Mouse (Mus musculus): ENCODE results near the gene Pdgfra. TPM values are rescaled to one million over a fixed set of nuclear protein-coding genes. Genes with fewer than 3 reads are reported as not detected.
A peak's percentile ranks its signal among the peaks of the same experiment; 100 is the strongest.

Gene Pdgfra
- total RNA-seq (2021) (10 to 100 TPM; 30.2 to 41.5 TPM), polyA plus RNA-seq (2012; rRNA removed) (4.5 and 5.0 TPM in 2 replicates)
- long read RNA-seq, full-length matches to known transcripts = 5 of 11 reads
- long read RNA-seq, partial matches to known transcripts = 5 of 11 reads
- long read RNA-seq, other reads (novel, unspliced or antisense) = 1 of 11 reads

GRCm38 (mm10) chr5:75152021-75152425, at the start of gene Pdgfra:
Gene Pdgfra, plus strand, starts transcription at chr5:75152292.
- no peak for DNase-seq

DNA sequence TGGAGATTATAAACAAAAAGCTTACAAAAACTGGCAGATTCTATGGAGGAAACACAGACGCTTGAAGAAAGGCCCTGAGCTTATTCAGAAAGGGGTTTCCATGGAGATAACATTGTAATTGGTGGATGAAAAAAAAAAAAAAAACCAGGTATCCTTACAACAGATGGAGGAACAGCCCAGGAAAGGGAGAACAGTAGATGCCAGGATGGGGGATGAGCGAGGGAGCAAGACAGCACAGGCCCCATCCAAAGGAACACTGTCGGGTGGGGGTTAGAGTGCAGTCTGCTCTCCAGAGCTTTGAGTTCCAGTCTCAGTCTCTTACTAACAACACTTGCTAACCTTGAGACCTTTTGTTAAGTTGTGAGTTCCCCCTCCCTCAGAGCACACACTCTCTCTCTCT, 45.6 kb upstream of the Pdgfra start:
- DNase-seq = no peak

GRCm38 (mm10) chr5:75109368-75109767, 42.7 kb upstream of the Pdgfra start:
- no peak for DNase-seq

DNA sequence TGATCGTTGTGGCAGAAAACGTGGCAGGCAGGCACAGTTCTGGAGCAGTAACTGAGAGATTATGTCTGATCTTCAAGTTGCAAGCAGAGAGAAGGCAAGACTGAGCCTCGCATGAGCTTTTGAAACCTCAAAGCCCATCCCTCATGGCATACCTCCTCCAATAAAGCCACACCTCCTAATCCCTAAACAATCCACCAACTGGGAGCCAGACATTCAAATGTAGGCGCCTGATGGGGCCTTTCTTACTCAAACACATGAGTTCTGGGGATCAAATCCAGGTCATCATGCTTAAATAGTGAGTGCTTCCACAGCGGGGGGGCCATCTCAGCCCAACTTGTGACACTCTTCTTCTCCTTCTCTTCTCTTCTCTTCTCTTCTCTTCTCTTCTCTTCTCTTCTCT, 40.3 kb upstream of the Pdgfra start:
- DNase-seq = no peak

DNA sequence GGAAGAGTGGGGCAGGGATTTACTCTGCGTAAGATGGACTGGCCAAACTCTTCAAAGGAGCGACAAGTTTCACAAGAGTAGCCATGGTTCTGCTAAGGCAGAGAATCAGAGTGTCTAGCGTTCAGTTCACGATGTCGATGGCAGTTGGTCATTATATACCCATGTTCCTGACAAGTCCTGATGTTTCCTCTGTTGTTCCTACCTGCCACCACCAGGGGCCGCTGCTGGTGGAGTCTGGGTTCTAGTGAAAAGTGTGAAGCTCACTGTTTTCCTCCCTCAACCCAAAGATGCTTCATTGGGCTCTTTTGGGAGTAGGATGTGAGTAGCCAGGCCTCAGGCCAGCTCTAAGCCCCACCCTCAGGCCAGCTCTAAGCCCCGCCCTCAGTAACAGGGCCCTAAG, 33.3 kb upstream of the Pdgfra start:
- DNase-seq = peak; percentile 14

DNA sequence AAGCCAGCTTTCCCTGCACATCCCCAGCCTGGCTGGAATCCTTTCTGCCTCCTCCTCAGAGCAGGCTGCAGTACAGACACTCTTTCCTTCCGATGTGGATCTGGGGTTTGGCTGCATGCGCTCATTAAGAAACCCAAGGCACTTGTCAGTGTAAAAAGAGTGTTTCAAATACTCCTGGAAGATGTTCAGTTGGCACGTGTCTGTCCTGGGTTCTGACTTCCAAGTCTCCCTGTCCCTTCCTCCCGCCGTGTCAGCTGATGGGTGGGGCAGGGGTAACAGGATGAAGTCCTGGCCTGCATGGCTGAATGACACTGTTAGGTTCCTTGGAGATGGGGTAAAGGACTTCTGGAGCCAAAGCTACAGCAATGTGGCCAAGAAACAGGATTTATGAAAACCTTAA, 30.4 kb upstream of the Pdgfra start:
- peak; percentile 7 for DNase-seq

- DNase-seq = no peak
These were observed 17.4 kb upstream of the Pdgfra start for GRCm38 (mm10) chr5:75134681-75135080.

DNA sequence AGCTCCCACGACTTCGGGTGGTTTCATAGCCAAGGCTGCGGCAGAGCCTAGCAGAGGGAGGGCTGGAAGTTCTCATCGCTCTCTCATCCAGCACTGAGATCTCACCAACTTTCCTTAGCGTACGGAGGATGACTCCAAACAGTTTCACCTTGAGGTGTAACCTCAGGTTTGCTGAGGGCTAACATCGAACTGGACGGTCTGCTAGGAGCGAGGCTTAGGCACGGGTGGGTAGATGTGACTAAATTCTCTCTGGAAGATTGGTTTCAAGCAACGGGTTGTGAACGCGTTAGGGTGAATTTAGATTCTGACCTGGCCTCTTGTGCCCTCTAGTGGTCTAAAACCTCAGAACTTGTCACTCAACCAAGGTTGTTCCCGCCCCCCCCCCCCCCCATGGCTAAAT, 9.0 kb upstream of the Pdgfra start:
- peak; percentile 70 for DNase-seq

GRCm38 (mm10) chr5:75143767-75144166, 8.3 kb upstream of the Pdgfra start:
- no peak for DNase-seq

- no peak for DNase-seq
These were observed 6.8 kb upstream of the Pdgfra start for GRCm38 (mm10) chr5:75145341-75145740.

DNA sequence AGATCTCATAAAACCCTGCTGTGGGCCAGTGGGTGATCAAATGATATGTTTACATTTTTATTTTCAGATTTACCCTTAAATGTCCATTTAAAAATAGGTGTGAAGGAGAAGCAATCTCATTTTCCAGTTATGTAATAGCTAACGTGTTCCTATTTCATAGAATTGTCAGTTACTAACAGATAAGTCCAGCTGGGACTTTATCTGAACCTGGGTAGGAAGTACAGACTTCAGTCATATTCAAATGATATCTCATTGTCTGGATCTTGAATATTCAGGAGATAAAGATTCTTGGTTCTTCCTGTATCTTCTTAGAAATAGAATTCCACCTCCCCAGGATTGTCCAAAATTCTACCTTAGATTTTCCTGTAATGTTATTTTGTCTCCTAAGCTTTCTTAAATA, 5.6 kb upstream of the Pdgfra start:
- DNase-seq = no peak

- DNase-seq = no peak
These were observed 3.6 kb upstream of the Pdgfra start for GRCm38 (mm10) chr5:75148343-75149127.

DNA sequence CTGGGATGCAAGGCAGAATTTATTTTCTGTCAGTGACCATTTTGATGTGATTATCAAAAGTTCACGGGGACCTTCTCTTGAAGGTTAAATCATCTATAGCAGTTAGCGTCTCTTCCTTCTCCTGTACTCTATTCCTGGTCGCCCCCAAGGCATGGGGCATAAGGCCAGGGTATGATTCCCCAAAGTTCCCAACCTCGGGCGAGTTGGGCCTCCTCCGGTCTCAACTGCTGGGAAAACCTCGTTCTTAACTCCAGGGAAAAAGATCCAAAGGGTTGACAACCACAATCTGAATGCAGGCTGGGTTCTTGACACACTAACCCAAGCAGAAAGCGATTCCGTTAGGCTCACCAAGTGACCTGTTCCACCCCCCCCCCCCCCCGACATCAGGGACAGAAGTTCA, 2.7 kb upstream of the Pdgfra start:
- DNase-seq = no peak

DNA sequence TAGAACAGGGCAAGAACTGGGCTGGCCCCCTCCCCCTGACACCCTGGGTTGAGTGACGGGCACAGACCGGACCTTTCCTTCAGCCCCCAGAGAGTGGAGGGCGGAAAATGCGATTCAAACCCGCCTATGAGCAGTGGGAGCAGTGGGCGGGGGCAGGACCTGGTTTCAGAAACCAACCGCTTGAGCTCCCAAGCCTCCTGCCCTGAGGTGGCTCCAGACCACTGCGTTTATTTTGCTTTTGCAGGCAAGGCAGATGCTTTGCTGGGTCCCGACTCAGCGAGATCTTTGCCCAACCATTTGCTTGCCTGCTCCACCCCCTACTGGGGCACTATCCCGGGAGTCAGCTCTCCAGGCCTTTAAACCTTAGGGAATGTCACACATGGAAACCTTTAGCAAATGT, 2.2 kb upstream of the Pdgfra start:
- no peak for DNase-seq

- no peak for DNase-seq
These were observed 1.6 kb upstream of the Pdgfra start for GRCm38 (mm10) chr5:75150341-75150981.

- peak; percentile 63 for DNase-seq
These were observed 769 bp upstream of the Pdgfra start for GRCm38 (mm10) chr5:75151146-75151900.

DNA sequence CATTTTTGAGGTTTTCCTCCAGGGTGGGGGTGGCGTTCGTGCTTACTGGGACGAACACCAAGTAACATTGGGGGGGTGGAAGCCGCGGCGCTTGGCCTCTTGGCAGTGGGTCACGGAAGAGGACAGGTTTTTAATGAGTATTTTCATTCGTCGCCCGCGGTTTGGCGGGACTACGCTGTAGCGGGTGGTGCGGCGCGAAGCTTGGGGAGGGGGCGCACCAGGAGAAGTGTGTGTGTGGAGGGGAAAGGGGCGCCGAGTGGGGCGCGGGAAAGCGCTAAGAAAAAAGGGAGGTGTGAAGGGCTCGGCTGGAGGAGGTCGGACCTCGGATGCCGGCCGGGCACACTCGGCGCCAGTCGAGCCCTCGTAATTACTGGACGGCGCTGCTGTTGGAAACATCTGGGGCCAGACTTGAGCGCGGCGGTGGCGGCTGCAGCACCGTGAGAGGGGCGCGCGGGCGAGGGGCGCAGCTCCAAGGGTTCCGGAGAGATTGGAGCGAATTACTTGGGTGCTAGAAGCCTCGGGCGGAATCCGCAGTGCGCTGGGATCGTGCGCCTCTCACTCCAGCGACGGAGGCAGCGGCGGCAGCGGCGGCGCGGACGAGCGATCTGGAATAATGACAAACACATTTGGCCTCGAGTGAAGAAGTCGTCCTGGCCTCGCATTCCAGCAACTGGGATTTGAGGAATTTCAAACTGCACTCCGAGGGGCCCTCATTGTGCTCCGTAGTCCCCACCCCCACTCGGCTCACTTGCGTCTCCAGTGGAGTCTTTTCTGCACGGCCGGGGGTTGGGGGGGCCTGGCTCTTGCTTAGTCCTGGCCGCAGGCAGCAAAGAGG, 916 bp downstream of the Pdgfra start:
- peak; percentile 49 for DNase-seq

DNA sequence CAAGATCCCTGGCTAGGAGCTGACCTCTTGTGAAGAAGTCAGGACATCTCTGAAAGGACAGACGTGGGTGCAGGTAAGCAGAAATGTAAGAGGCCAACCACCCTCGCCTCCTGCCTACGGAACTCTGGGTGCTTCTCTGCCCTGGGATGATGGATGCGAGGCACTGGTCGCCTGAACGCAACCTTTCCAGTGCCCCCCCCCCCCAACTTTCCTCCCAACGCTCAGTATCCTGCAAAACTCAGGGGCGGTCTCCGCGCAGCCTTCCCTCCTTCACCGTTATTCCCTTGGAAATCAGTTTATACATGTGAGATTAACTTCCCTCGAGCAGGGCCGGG, 1.5 kb downstream of the Pdgfra start:
- no peak for DNase-seq

DNA sequence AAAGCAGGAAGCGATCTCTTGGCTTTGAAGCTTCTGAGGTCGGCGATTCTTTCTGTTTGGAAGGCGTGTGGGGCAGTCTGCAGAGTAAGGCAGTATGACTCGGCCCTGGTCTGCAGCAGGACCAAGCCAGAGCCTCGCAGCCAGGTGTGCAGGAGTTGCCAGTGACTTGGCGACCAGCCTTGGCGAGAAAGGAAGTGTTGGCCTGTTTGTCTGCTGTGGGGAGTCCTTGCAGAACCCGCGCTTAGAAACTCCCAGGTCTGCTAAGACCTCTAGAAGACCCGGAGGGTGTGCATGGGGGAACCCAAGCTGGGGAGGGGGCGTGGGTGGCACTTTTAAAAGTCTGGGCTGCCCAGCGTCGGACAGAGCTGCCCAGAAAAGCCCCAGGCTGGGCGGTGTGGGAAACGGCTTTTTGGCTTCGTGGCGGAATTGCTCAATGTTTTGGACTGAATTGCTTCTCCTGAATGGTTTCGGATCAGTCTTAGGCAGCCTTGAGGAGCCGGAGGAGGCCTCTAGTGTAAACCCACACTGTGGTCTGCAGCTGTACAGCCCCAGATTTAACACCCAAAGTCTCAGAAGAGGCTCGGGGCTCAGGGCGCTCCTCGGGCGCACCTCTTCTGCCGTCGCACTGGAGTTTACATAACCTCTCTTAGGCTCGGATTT, 2.0 kb downstream of the Pdgfra start:
- peak; percentile 74 for DNase-seq

- peak; percentile 37 for DNase-seq
These were observed 2.6 kb downstream of the Pdgfra start for GRCm38 (mm10) chr5:75154621-75155235.

DNA sequence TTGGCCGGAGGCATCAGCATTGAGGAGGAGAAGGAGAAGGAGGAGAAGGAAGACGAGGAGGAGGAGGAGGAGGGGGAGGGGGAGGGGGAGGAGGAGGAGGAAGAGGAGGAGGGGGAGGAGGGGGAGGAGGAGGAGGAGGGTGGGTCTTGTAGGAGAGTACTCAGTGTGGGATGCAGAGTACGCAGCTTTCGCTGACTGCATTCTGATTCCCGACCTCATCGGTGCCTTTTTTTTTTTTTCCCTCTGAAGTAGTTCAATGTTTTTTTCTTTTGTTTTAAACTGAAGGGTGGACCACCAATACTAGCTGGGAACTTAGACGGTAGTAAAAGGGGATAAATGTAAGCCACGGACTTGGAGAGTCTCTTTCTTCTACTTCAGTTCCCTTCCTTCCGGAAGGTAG, 3.2 kb downstream of the Pdgfra start:
- no peak for DNase-seq
